Mouse (Mus musculus): Measurements from ENCODE around the gene Ppp1r10. TPM values are rescaled to one million over a fixed set of nuclear protein-coding genes. Genes with fewer than 3 reads are reported as not detected.
A peak's percentile ranks its signal among the peaks of the same experiment; 100 is the strongest.
"Not testable (repeated sequence)": the region's sequence is repeated elsewhere in the genome, so short reads cannot be mapped to it uniquely, and the experiment has no call there.

Ppp1r10 gene
- total RNA-seq, 2 experiments from 2014 or later = 22.6 to 44.3 TPM

- intact Hi-C loops (cut with DNase I) = loop anchor here (5.0 kb wide), 1 partner anchor 61 kb away; the partner anchor contains the start of gene Prr3
- no peak for DNase-seq
These were observed 5.5 kb downstream of the Ppp1r10 start for GRCm38 (mm10) chr17:35921710-35922109.

DNA sequence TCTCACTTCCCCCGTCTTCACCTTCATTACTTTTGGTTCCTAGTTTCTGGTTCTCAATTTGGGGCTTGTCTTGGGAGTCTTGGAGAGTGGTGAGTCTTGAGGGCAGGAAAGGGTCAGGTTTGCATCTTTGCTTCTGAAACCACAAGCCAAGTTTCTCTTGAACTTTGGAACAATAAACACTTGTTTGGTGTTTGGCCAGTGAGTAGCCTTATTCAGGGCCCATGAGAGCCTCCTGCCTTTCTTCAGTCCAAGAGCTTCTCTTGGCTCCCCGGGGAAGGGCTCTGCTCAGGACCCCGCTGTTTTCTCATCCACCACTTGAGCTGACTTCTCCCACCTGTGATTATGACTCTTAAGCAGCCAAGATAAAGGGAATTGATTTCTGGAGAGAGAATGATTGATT lies 6.3 kb downstream of the Ppp1r10 start:
- intact Hi-C loops (cut with DNase I) = loop anchor here (5.0 kb wide), 1 partner anchor 60 kb away; the partner anchor contains the start of gene Prr3
- DNase-seq = no peak

- intact Hi-C loops (cut with DNase I) = loop anchor here (5.0 kb wide), 1 partner anchor 59 kb away; the partner anchor contains the start of gene Prr3
These were observed 7.0 kb downstream of the Ppp1r10 start for GRCm38 (mm10) chr17:35923281-35923680.

DNA sequence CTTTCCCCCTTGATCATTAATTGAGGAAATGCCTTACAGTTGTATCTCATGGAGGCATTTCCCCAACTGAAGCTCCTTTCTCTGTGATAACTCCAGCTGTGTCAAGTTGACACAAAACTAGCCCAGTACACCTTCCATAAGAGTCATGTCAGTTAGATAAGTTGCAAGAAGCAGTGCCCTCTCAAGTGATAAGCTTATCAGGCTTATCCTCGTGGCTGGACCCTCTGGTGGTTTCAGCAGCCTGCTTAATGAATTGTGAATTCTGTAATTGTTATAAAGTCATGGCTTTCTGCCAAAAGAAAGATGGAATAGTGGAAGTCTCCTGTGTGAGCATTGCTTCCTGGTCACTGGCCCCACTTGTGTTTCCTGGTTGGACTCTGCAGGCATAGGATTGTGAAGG lies 11.2 kb downstream of the Ppp1r10 start:
- intact Hi-C loops (cut with DNase I) = no loop called here
- DNase-seq = no peak

More at GRCm38 (mm10) chr17:35923281-35923680, 7.0 kb downstream of the Ppp1r10 start:
- DNase-seq = no peak

DNA sequence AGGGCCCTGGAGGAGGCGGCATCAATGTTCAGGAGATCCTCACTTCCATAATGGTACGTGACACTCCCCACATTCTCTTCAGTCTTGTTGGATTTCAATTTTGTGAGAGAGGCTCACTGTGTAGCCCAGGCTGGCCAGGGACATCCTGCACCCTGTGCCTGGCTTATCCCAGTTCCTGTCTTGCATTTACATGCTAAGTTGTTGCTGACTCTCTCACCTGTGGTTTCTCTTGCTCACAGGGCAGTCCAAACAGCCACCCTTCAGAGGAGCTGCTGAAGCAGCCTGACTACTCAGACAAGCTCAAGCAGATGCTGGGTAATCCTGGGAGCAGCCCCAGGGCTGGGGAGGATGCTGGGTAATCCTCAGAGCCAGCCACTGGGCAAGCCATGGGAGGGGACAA lies 13.3 kb downstream of the Ppp1r10 start:
- intact Hi-C loops (cut with DNase I) = no loop called here
- no peak for DNase-seq

GRCm38 (mm10) chr17:35930627-35931026 lies 14.4 kb downstream of the Ppp1r10 start:
- DNase-seq = no peak
- intact Hi-C loops (cut with DNase I) = loop anchor here (10.0 kb wide), 2 partner anchors 104 to 134 kb away; partner anchors contain the start of gene H2-T23

GRCm38 (mm10) chr17:35932608-35933007 lies 16.4 kb downstream of the Ppp1r10 start:
- DNase-seq = no peak
- intact Hi-C loops (cut with DNase I) = loop anchor here (10.0 kb wide), 2 partner anchors 102 to 132 kb away; partner anchors contain the start of gene H2-T23

GRCm38 (mm10) chr17:35935763-35936162 lies 19.5 kb downstream of the Ppp1r10 start:
- intact Hi-C loops (cut with DNase I) = loop anchor here (5.0 to 10.0 kb wide), 4 partner anchors 99 to 257 kb away; partner anchors contain the start of genes H2-T23 and H2-T3
- not testable (repeated sequence) for DNase-seq

DNA sequence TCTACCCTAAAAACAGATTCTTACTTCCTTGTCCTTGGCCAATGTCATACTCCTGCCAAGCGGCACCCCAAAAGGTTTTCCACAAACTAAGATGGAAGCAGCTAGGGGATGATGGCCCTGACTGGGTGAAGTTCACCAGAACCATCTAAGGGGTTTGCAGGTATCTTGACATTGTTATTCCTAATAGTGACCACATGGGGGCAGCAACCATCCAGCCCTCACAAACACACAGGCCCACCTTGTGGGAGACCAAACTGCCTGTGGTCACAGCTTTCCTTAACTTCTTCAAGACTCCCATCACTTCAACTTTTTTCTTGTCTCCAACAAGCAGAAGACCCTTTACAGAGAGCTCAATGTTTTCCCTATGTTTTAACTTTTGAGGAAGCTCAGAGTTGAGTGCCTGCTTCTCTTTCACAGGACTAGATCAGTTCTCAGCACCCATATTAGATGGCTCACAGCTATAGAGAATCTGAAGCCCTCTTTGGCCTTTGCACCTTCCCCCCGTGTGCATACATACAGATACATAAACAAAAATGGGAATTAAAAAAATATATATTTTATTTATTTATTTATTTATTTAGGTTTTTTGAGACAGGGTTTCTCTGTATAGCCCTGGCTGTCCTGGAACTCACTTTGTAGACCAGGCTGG lies 21.6 kb downstream of the Ppp1r10 start:
- intact Hi-C loops (cut with DNase I) = loop anchor here (1.0 to 10.0 kb wide), 5 partner anchors 55 to 254 kb away; partner anchors contain the start of genes H2-T23 and H2-T3

GRCm38 (mm10) chr17:35939108-35939507 lies 22.9 kb downstream of the Ppp1r10 start:
- intact Hi-C loops (cut with DNase I) = loop anchor here (5.0 to 10.0 kb wide), 4 partner anchors 96 to 253 kb away; partner anchors contain the start of genes H2-T23 and H2-T3
- DNase-seq = no peak

More for the DNA sequence above, 21.6 kb downstream of the Ppp1r10 start:
- peak; percentile 31 to 52 for DNase-seq

- no peak for DNase-seq
These were observed 23.7 kb downstream of the Ppp1r10 start for GRCm38 (mm10) chr17:35939941-35940340.

GRCm38 (mm10) chr17:35950946-35951345 lies 34.7 kb downstream of the Ppp1r10 start:
- intact Hi-C loops (cut with DNase I); DNase-seq: not testable (repeated sequence)

More at GRCm38 (mm10) chr17:35939941-35940340, 23.7 kb downstream of the Ppp1r10 start:
- intact Hi-C loops (cut with DNase I) = loop anchor here (5.0 to 10.0 kb wide), 4 partner anchors 95 to 252 kb away; partner anchors contain the start of genes H2-T23 and H2-T3

DNA sequence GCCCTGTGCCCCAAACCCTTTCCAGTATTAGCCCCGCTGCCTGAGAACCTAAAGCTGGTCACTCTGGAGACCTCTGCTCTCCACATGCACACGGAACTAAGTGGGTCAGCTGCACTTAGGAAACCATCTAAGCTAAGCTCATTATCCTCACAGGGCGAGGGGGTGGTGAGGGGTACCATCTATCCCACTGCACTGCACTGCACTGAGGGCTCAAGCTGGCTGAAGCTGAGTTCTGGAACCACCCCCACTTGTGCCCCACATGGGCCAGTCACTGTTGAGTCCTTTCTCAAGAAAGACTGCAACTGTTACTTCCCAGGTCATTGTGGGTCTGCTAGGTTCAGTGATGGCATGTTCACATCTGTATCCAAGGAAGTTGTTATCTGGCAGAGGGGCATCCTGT lies 36.3 kb downstream of the Ppp1r10 start:
- intact Hi-C loops (cut with DNase I); DNase-seq: not testable (repeated sequence)

- intact Hi-C loops (cut with DNase I) = no loop called here
- DNase-seq = no peak
These were observed 38.4 kb downstream of the Ppp1r10 start for GRCm38 (mm10) chr17:35954665-35955064.

DNA sequence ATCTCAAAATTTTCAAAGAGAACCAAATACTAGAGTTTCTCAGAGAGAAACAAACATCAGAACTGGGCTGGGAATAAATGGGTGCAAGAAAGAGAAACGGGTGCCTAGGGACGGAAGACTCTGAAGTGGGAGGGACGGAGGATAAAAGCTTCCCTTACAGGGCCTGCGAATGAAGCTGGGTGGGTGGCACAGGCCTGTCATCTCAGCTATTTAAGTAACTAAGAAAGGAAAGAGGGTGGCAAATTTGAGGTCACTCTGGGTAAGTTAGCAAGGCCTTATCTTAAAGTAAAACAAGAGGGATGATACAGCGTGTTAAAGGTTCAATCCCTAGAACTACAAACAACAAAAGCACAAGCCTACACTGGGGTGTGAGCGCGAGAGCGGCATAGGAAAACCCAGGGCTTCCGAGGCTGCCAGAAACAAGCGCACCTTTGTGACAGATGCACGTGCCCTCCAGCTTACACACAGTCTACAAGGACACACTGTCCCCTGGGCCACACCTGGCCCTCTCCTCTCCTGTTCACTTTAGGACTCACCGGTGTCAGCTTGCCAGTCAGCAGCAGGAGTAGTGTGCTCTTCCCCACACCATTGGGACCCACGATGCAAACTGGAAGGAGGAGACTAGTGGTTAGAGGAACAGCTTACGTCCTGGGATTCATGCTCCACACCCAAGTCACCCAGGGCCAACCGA lies 42.4 kb downstream of the Ppp1r10 start:
- intact Hi-C loops (cut with DNase I) = no loop called here
- DNase-seq = no peak

- DNase-seq = no peak
- intact Hi-C loops (cut with DNase I) = no loop called here
These were observed 47.0 kb downstream of the Ppp1r10 start for GRCm38 (mm10) chr17:35963279-35963678.

- intact Hi-C loops (cut with DNase I) = loop anchor here (5.0 kb wide), 1 partner anchor 125 kb away; the partner anchor contains the start of gene Mdc1
- DNase-seq = no peak
These were observed 51.4 kb downstream of the Ppp1r10 start for GRCm38 (mm10) chr17:35967621-35968020.

GRCm38 (mm10) chr17:35969418-35970389 lies 53.5 kb downstream of the Ppp1r10 start, which contains the start of gene Abcf1:
TSS of gene Abcf1 (minus strand) at chr17:35969761.
- intact Hi-C loops (cut with DNase I) = loop anchor here (1.0 to 5.0 kb wide), 2 partner anchors 9 to 127 kb away; partner anchors contain the start of gene Mdc1

GRCm38 (mm10) chr17:35972131-35972530 lies 55.9 kb downstream of the Ppp1r10 start:
- DNase-seq = no peak
- intact Hi-C loops (cut with DNase I) = no loop called here

More at GRCm38 (mm10) chr17:35969418-35970389, 53.5 kb downstream of the Ppp1r10 start, which contains the start of gene Abcf1:
- peak; percentile 100 for DNase-seq
